Mouse (Mus musculus): ENCODE measurements around the gene Rin3. TPM values are rescaled to one million over a fixed set of nuclear protein-coding genes. Genes with fewer than 3 reads are reported as not detected.

Rin3 gene
- 16.7 TPM for polyA plus RNA-seq (2012; fragmentation: generic; extraction: Trizol)
- long read RNA-seq, experiment 1, partial matches to known transcripts, result 2 of 3 reads
- long read RNA-seq, experiment 1, other reads (novel, unspliced or antisense), result 0 of 3 reads
- long read RNA-seq, experiment 2, partial matches to known transcripts, result 5 of 8 reads
- long read RNA-seq, experiment 2, other reads (novel, unspliced or antisense), result 3 of 8 reads

DNA sequence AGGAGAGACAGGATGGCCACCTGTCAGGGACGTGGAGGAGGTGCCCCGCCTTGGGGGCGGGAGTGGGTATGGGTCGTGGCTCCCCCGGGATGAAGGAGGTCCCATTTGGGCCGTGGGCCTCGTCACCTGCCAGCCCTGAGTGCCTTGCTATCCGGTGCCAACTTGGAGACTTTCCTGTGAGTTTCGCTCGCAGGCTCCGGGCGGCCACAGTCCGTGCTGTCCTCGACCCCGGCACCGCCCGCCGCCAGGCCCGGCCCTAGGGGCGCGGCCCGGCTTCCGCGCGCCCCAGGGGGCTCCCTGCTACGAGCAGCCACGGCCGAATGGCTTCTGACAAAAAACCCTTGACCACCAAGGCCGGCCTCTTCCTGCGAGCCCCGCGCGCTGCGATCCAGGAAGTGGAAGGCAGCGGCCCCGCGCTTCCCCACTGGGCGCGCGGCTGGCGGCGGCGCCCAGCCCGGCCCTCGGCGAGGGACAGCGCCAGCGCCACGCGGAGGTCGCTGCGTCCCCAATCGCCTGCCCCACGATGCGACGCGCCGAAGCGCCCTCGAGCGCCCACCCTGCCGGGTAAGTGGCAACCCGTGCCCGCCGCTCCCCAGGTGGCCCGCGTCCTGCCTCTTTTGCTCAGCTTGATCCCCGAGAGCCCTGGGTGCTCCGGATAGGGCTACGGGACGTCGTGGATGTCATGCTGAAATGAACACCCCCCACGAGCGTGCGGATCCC is at the start of gene Rin3:
Rin3 (plus strand) TSS at position 286 of the 720 bp plus-strand sequence.
- H3K36me3 ChIP-seq (ENCODE audit: control insufficient read depth, insufficient read depth), result no peaks in the 10 kb centered on the region

DNA sequence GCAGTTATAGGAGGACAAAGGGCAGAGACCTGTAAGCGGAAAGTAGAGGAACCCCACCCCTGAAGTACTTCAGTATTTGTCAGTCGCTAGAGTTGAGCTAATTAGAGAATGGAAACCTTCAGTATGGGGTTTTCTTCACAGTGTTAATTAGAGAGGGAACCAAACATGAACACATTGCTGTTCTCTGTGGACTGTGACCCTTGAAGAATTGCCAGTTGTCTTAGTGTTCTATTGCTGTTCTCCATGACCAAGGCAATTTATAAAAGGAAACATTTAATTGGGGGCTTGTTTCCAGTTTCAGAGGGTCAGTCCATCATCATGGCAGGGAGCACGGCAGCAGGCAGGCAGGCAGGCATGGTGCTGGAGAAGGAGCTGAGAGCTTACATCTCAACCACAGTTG is 47.3 kb upstream of the Rin3 start:
- no peaks in the 10 kb centered on the region for H3K27me3 ChIP-seq (ENCODE audit: control insufficient read depth, insufficient read depth, insufficient read length)
- no peaks in the 10 kb centered on the region for H3K79me2 ChIP-seq (ENCODE audit: control insufficient read depth, insufficient read depth)
- no peaks in the 10 kb centered on the region for H3K36me3 ChIP-seq (ENCODE audit: control insufficient read depth, insufficient read depth)
- no peak for TF ChIP-seq USF1 (IDR thresholded peaks at IDR 0.05; ENCODE audit: low read depth)
- TF ChIP-seq FOSL1 (IDR thresholded peaks at IDR 0.05; ENCODE audit: insufficient read depth, low read length, poor library complexity, severe bottlenecking), result no peak
- no peak for TF ChIP-seq MYOG (IDR thresholded peaks at IDR 0.05; ENCODE audit: control insufficient read depth, extremely low read depth, insufficient read length)
- TF ChIP-seq CEBPB (IDR thresholded peaks at IDR 0.05; ENCODE audit: low read depth), result no peak
- no peaks in the 10 kb centered on the region for H3K79me3 ChIP-seq (ENCODE audit: low read depth)
- no peak overlapping the region for H3ac ChIP-seq (ENCODE audit: control insufficient read depth, insufficient read length, low read depth)
- H3K4me3 ChIP-seq (ENCODE audit: insufficient read depth, poor library complexity, severe bottlenecking), result no peak overlapping the region

More for the DNA sequence above, at the start of gene Rin3:
- peaks cover 17% of the 10 kb centered on the region for H3K79me3 ChIP-seq (ENCODE audit: low read depth)
- peaks cover 43% of the 10 kb centered on the region for H3K79me2 ChIP-seq (ENCODE audit: control insufficient read depth, insufficient read depth)
- H3K27me3 ChIP-seq (ENCODE audit: control insufficient read depth, insufficient read depth, insufficient read length), result no peaks in the 10 kb centered on the region
- peak within 1 kb of the TSS; percentile 73 for H3ac ChIP-seq (ENCODE audit: control insufficient read depth, insufficient read length, low read depth)
- TF ChIP-seq CTCF (IDR thresholded peaks at IDR 0.05; ENCODE audit: control insufficient read depth, insufficient read depth, insufficient read length) (peak; percentile 26), MAX (IDR thresholded peaks at IDR 0.05) (no peak)
- H3K4me3 ChIP-seq (ENCODE audit: insufficient read depth, poor library complexity, severe bottlenecking), result peak within 1 kb of the TSS; percentile 38

DNA sequence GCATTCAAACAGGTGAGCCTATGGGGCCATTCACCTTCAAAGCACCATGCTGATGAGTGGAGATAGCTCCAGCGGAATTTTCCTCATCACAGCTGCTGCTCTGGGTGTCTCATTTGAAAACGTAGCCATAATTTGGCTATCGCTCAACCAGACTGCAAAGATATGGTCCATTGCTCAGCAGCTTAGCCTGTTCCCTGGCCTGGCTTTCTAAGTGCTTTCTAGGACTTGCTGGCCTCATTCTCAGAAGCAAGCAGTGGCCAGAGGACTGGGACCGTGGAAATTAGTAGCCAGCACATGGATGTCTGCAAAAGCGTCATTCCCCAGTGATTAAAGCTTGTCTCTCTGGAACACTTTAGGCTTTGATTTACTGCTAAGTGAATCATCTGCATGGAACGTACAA is 46.5 kb upstream of the Rin3 start:
- no peak overlapping the region for H3K4me3 ChIP-seq (ENCODE audit: insufficient read depth, poor library complexity, severe bottlenecking)
- H3K36me3 ChIP-seq (ENCODE audit: control insufficient read depth, insufficient read depth), result no peaks in the 10 kb centered on the region
- H3K79me2 ChIP-seq (ENCODE audit: control insufficient read depth, insufficient read depth), result no peaks in the 10 kb centered on the region
- no peak overlapping the region for H3ac ChIP-seq (ENCODE audit: control insufficient read depth, insufficient read length, low read depth)
- TF ChIP-seq MYOG (IDR thresholded peaks at IDR 0.05; ENCODE audit: control insufficient read depth, extremely low read depth, insufficient read length), result no peak
- TF ChIP-seq CTCF (IDR thresholded peaks at IDR 0.05; ENCODE audit: control insufficient read depth, insufficient read depth, insufficient read length), result no peak
- no peak for TF ChIP-seq MYOD1 (IDR thresholded peaks at IDR 0.05; ENCODE audit: control insufficient read depth, insufficient read length, low read depth)
- no peak for TF ChIP-seq FOSL1 (IDR thresholded peaks at IDR 0.05; ENCODE audit: insufficient read depth, low read length, poor library complexity, severe bottlenecking)
- H3K27me3 ChIP-seq (ENCODE audit: control insufficient read depth, insufficient read depth, insufficient read length), result no peaks in the 10 kb centered on the region
- H3K79me3 ChIP-seq (ENCODE audit: low read depth), result no peaks in the 10 kb centered on the region

DNA sequence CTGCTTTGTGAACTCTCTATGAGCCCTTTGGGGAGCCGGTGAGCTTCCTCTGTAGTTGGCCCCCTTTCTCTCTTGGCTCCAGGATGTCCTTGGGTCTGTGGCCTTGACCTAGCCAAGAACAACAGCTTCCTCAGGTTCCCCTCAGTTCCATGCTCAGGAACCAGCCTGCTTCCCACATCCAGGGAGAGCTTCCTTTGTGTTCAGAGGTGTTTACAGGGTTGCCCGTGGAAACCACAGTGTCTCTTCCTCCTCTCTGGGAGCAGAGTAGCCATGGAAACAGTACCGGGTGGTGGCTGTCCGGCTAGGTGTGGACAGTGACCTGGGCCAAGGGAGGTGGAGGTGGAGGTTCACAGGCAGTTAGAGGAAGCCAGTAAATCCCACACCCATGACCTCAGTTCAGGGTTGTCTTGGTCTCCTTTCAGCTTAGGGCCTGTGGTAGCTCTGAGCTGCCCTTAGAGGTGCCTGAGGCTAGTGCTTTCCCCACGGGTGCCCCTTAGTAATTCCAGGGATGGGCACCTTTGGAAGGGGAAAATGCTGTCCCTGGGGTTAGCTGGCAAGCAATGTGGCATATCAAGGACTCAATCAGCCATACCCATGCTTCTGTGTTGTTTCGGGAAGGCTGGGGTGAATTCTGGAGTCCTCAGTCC is 40.6 kb upstream of the Rin3 start:
- H3K4me3 ChIP-seq (ENCODE audit: insufficient read depth, poor library complexity, severe bottlenecking), result no peak overlapping the region
- TF ChIP-seq MYOG (IDR thresholded peaks at IDR 0.05; ENCODE audit: control insufficient read depth, extremely low read depth, insufficient read length), result no peak
- TF ChIP-seq USF1 (IDR thresholded peaks at IDR 0.05; ENCODE audit: low read depth), result no peak
- no peak for TF ChIP-seq CEBPB (IDR thresholded peaks at IDR 0.05; ENCODE audit: low read depth)
- no peak for TF ChIP-seq MAX (IDR thresholded peaks at IDR 0.05)
- no peaks in the 10 kb centered on the region for H3K79me3 ChIP-seq (ENCODE audit: low read depth)
- no peaks in the 10 kb centered on the region for H3K36me3 ChIP-seq (ENCODE audit: control insufficient read depth, insufficient read depth)
- H3ac ChIP-seq (ENCODE audit: control insufficient read depth, insufficient read length, low read depth), result no peak overlapping the region
- no peaks in the 10 kb centered on the region for H3K27me3 ChIP-seq (ENCODE audit: control insufficient read depth, insufficient read depth, insufficient read length)
- H3K79me2 ChIP-seq (ENCODE audit: control insufficient read depth, insufficient read depth), result no peaks in the 10 kb centered on the region

DNA sequence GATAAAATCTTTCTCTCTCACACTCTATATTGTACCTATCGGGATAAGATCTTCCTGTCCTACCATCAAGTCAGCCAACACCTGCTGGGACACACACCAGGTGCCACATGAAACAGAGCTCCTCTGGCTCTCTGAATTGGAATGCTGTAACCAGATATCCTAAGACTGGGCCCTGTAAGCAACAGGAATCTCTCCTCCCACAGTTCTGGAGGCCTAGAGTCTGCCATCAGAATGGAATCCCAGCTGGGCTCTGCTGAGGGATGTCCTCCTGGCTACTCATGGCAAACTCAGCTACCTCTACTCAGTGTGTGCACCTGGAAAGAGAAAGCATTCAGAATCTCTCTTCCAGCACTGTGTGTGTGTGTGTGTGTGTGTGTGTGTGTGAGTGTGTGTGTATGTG is 38.9 kb upstream of the Rin3 start:
- Histone ChIP-seq H3ac (ENCODE audit: control insufficient read depth, insufficient read length, low read depth) (no peak overlapping the region), H3K4me3 (ENCODE audit: insufficient read depth, poor library complexity, severe bottlenecking) (no peak overlapping the region), H3K36me3 (ENCODE audit: control insufficient read depth, insufficient read depth) (no peaks in the 10 kb centered on the region), H3K79me3 (ENCODE audit: low read depth) (no peaks in the 10 kb centered on the region), H3K79me2 (ENCODE audit: control insufficient read depth, insufficient read depth) (no peaks in the 10 kb centered on the region), H3K27me3 (ENCODE audit: control insufficient read depth, insufficient read depth, insufficient read length) (no peaks in the 10 kb centered on the region)
- TF ChIP-seq CEBPB (IDR thresholded peaks at IDR 0.05; ENCODE audit: low read depth), result no peak
- no peak for TF ChIP-seq USF1 (IDR thresholded peaks at IDR 0.05; ENCODE audit: low read depth)
- TF ChIP-seq MAX (IDR thresholded peaks at IDR 0.05), result no peak
- TF ChIP-seq MYOG (IDR thresholded peaks at IDR 0.05; ENCODE audit: control insufficient read depth, extremely low read depth, insufficient read length), result no peak
- TF ChIP-seq MYOD1 (IDR thresholded peaks at IDR 0.05; ENCODE audit: control insufficient read depth, insufficient read length, low read depth), result no peak
- TF ChIP-seq FOSL1 (IDR thresholded peaks at IDR 0.05; ENCODE audit: insufficient read depth, low read length, poor library complexity, severe bottlenecking), result no peak
- no peak for TF ChIP-seq CTCF (IDR thresholded peaks at IDR 0.05; ENCODE audit: control insufficient read depth, insufficient read depth, insufficient read length)

DNA sequence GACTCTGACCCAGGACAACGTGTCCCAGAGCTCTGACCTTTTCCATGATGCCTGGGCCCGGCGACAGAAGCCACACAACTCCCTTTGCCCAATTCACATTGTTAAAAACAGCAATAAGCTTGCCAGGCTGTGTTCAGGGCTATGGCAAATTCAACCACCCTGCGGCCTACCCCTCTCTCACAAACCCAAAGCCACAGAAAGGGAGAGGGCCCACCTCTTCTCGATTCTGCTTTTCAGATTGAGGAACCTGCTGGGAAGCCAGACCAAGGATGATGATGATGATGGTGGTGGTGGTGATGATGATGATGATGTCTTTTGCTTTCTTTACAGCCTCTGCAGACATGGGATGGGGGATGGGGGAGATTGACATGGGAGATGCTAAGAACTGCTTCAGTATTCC is 36.6 kb upstream of the Rin3 start:
- TF ChIP-seq FOSL1 (IDR thresholded peaks at IDR 0.05; ENCODE audit: insufficient read depth, low read length, poor library complexity, severe bottlenecking) (no peak), CEBPB (IDR thresholded peaks at IDR 0.05; ENCODE audit: low read depth) (no peak), USF1 (IDR thresholded peaks at IDR 0.05; ENCODE audit: low read depth) (no peak), MYOD1 (IDR thresholded peaks at IDR 0.05; ENCODE audit: control insufficient read depth, insufficient read length, low read depth) (no peak), CTCF (IDR thresholded peaks at IDR 0.05; ENCODE audit: control insufficient read depth, insufficient read depth, insufficient read length) (no peak), MYOG (IDR thresholded peaks at IDR 0.05; ENCODE audit: control insufficient read depth, extremely low read depth, insufficient read length) (no peak)
- H3K27me3 ChIP-seq (ENCODE audit: control insufficient read depth, insufficient read depth, insufficient read length), result no peaks in the 10 kb centered on the region
- H3K36me3 ChIP-seq (ENCODE audit: control insufficient read depth, insufficient read depth), result no peaks in the 10 kb centered on the region
- H3K79me3 ChIP-seq (ENCODE audit: low read depth), result no peaks in the 10 kb centered on the region
- H3K79me2 ChIP-seq (ENCODE audit: control insufficient read depth, insufficient read depth), result no peaks in the 10 kb centered on the region
- no peak overlapping the region for H3K4me3 ChIP-seq (ENCODE audit: insufficient read depth, poor library complexity, severe bottlenecking)
- H3ac ChIP-seq (ENCODE audit: control insufficient read depth, insufficient read length, low read depth), result no peak overlapping the region
